Mouse (Mus musculus) kidney, adult 2 months (tissue): ENCODE measurements around the gene Ddx51.

Source experiments
- CTCF ChIP-seq: fragments of 200-500 bp; conservative IDR thresholded peaks from 2 replicates; pipeline ENCODE4 v1.5.1; 2011; ENCODE audit warnings: low read depth, mild to moderate bottlenecking, control low read depth, low read length, moderate library complexity, mixed read lengths; ENCODE audit not compliant: insufficient read depth, insufficient read length
- POLR2A ChIP-seq: fragments of 200-500 bp; IDR thresholded peaks from one replicate; pipeline ENCODE4 v1.6.1; 2011; ENCODE audit warnings: low read depth, low read length, control low read depth

GRCm38 (mm10) chr5:110629525-110630120, 23.6 kb upstream of the Ddx51 start:
- TF ChIP-seq POLR2A: no peak
- TF ChIP-seq CTCF: no peak
